Mouse (Mus musculus) left cerebral cortex, postnatal 4 days (tissue): Measurements from ENCODE around the gene Hhipl2. TPM values are rescaled to one million over a fixed set of nuclear protein-coding genes. Genes with fewer than 3 reads are reported as not detected.
"Not testable (repeated sequence)": the region's sequence is repeated elsewhere in the genome, so short reads cannot be mapped to it uniquely, and the experiment has no call there.

ENCODE experiments used
- DNase-seq: peaks from one replicate; pipeline ENCODE4 v3.0.0-alpha.2; 2022
- intact Hi-C: fragments of 180-260 bp; cut with DNase I; formaldehyde crosslinking; loops from one replicate; pipeline ENCODE4 v1.15.1; 2025
- total RNA-seq, 2 experiments: library from RNA; stranded (reverse); gene quantifications; 2 replicates each; pipeline ENCODE4 v1.2.3; 2021

The Hhipl2 gene
- total RNA-seq = under 1 TPM in 1 of 2 experiments, not detected in 1; 0.22 TPM

- no peak for DNase-seq
- intact Hi-C loops = no loop called here
These were observed at the start of gene Hhipl2 for GRCm38 (mm10) chr1:183417873-183418272. Hhipl2 (plus strand) TSS chr1:183418215.

GRCm38 (mm10) chr1:183368601-183369400, 49.2 kb upstream of the Hhipl2 start:
- DNase-seq = no peak
- intact Hi-C loops = no loop called here

- peak; percentile 98 for DNase-seq
- intact Hi-C loops = no loop called here
These were observed 48.5 kb upstream of the Hhipl2 start, which contains the start of gene Mia3 for GRCm38 (mm10) chr1:183369427-183370014. Mia3 (minus strand) TSS chr1:183369553.

- intact Hi-C loops = no loop called here
- no peak for DNase-seq
These were observed 43.3 kb upstream of the Hhipl2 start for GRCm38 (mm10) chr1:183374728-183375127.

GRCm38 (mm10) chr1:183377045-183377444, 41.0 kb upstream of the Hhipl2 start:
- intact Hi-C loops = no loop called here

DNA sequence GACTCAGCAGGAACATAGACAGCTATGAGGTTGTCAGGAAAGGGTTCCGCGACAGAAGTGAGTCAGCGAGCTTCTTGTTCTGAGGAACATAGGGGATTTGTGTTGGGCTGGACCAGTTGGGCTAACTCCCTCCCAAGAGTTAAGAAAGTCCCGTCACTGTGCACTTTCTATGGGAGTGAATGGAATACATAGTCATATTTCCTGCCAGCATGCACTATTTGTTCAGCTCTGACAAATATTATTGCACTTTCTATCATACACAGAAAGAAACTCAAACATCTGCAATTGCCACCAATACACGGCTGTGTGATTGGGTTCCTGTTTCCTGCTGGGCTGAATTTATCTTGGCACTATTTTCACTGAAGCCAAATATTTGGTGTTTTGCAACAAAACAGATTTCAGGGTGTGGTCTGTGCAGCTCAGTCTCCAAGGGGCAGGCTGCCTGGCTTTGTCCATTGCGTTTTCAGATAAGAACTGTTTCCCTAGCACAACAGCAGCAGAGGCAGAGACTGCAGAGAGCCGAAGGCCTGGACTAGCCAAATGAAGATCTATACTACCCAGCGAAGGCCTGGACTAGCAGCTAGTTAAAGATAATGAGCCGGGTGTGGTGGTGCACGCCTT, 39.6 kb upstream of the Hhipl2 start:
- intact Hi-C loops = no loop called here
- DNase-seq = no peak

More at GRCm38 (mm10) chr1:183377045-183377444, 41.0 kb upstream of the Hhipl2 start:
- DNase-seq = no peak

DNA sequence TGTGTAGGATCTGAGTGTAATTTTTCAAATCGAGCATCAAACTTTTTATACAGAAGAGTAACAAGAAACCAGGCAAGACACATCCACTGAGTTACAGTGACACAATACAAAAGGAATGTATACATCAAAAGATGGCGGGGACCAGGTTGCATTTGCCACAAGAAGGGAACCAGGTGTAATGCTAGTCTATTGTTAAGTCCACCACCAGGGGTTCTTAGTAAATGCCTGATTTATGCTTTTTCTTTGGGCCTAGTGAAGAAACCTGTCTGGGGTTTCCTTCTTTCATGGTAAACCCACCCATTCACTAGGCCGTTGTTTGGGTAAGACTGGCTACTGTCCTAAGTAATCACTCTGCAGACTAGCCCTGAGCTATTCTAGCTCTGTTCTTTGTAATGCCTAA, 38.6 kb upstream of the Hhipl2 start:
- intact Hi-C loops, DNase-seq: not testable (repeated sequence)

- DNase-seq = no peak
- intact Hi-C loops = no loop called here
These were observed 36.2 kb upstream of the Hhipl2 start for GRCm38 (mm10) chr1:183381816-183382215.

DNA sequence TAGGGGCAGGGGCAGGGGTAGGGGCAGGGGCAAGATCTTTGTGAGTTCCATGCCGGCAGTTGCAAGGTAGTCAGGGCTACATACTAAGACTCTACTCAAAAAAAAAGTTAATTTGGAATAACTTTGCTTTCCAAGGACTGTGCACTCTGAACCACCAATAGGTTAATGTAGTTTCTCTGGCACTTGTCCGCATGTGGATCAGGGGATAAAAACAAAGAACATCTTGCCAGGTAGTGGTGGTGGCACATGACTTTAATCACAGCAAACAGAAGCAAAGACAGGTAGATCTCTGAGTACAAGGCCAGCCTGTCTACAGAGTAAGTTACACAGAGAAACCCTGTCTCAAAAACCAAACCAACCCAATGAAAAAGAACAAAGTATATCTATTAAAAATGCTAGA, 35.4 kb upstream of the Hhipl2 start:
- intact Hi-C loops = no loop called here
- DNase-seq = no peak

DNA sequence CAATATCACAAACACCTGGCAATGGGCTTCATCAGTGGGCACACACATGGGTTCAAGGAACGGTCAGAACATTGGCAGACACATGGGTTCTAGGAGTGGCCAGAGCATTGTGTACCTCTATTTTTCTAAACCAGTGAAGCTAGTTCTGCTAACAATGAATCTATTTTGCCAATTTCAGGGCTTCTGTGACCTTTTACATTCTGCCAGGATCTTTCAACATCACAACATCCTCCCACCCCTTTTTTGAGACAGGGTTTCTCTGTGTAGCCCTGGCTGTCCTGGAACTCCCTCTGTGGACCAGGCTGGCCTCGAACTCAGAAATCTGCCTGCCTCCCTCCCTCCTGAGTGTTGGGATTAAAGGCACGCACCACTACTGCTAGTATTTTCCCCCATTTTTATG, 30.6 kb upstream of the Hhipl2 start:
- DNase-seq, intact Hi-C loops: not testable (repeated sequence)

- DNase-seq = peak; percentile 95
- intact Hi-C loops = no loop called here
These were observed 29.3 kb upstream of the Hhipl2 start, which contains the start of gene Taf1a for GRCm38 (mm10) chr1:183388426-183389406. Taf1a (plus strand) TSS chr1:183388981.

GRCm38 (mm10) chr1:183403396-183403795, 14.6 kb upstream of the Hhipl2 start:
- intact Hi-C loops = no loop called here
- DNase-seq = no peak

GRCm38 (mm10) chr1:183414081-183414727, 3.8 kb upstream of the Hhipl2 start:
- intact Hi-C loops = no loop called here
- DNase-seq = no peak

GRCm38 (mm10) chr1:183419741-183420140, 1.7 kb downstream of the Hhipl2 start:
- intact Hi-C loops = no loop called here
- no peak for DNase-seq

DNA sequence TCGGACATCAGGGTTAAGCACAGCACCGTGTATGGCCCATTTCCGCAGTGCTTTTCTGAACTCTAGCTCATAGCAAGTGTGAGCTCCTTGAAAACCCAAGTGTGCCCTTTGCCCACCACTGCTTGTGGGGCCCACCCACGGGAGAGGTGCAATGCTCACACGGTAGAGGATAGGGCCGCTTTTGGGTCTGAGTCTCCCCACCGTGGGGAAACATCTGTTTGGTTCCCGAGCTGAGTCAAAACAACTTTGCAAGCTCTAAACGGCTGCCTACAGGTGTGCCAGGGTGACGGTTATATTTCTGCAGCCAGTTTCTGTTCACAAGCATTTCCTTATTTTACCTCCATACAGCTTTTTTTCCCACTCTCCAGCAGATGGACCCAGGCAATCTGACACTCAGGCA, 2.3 kb downstream of the Hhipl2 start:
- no peak for DNase-seq
- intact Hi-C loops = no loop called here

GRCm38 (mm10) chr1:183424100-183424499, 6.1 kb downstream of the Hhipl2 start:
- DNase-seq = no peak
- intact Hi-C loops = no loop called here

DNA sequence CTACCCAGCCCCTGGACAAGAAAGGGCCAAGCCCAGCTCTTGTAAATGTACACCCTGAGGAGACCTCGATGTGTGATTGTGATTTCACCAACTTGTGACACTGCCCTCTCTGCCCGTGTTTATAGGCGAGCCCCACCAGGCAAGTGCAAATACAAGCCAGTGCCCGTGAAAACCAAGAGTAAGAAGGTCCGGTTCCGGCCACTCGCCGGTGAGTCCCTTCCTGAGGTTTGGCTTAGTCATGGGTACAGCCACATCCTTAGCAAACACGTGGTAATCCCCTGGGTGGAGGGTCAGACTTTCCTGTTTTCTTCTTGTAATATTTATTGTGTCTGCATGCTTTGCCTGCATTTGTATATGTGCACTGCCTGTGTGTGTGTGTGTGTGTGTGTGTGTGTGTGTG, 16.9 kb downstream of the Hhipl2 start:
- no peak for DNase-seq
- intact Hi-C loops = no loop called here

DNA sequence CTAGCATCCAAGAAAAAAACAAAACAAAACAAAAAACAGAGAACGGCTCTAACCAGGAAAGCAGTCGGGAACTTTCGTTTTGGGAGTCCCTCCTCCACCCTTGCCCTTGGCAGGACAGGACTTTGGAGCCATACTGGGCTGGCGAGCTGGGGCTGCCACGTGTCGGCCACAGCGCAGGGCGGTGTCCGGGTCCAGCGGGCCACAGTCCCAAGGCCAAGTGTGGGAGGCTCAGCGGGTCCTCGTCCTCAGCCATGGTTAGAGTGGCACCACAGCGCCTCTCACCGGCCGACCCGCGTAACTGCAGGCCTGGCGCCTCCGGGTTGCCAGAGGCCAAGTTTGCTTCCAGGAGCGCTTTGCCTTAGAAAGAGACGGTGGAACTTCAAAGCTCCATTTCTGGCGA, 21.0 kb downstream of the Hhipl2 start:
- intact Hi-C loops = no loop called here
- DNase-seq = peak; percentile 70

GRCm38 (mm10) chr1:183442015-183442774, 24.2 kb downstream of the Hhipl2 start:
- intact Hi-C loops = no loop called here
- peak; percentile 78 for DNase-seq
